Mouse (Mus musculus): Measurements from ENCODE around the gene Nos3. TPM values are rescaled to one million over a fixed set of nuclear protein-coding genes. Genes with fewer than 3 reads are reported as not detected.
A peak's percentile ranks its signal among the peaks of the same experiment; 100 is the strongest.

Gene Nos3
- total RNA-seq (2022) = 10 to 100 TPM; 21.4 to 26.9 (median 23.8) TPM

GRCm38 (mm10) chr5:24364508-24364907 lies at the start of gene Nos3:
Nos3 (plus strand) TSS chr5:24364810.
- DNase-seq (ENCODE audit: low spot score) = peak; percentile 79

- DNase-seq (ENCODE audit: low spot score) = no peak
Measured at GRCm38 (mm10) chr5:24319776-24320466, 44.7 kb upstream of the Nos3 start.

GRCm38 (mm10) chr5:24320467-24320813 lies 44.2 kb upstream of the Nos3 start:
- no peak for DNase-seq (ENCODE audit: low spot score)

- DNase-seq (ENCODE audit: low spot score) = no peak
Measured at GRCm38 (mm10) chr5:24320894-24321293, 43.7 kb upstream of the Nos3 start.

GRCm38 (mm10) chr5:24321711-24322682 lies 42.6 kb upstream of the Nos3 start:
- DNase-seq (ENCODE audit: low spot score) = no peak

GRCm38 (mm10) chr5:24325251-24325650 lies 39.4 kb upstream of the Nos3 start:
- DNase-seq (ENCODE audit: low spot score) = no peak

- no peak for DNase-seq (ENCODE audit: low spot score)
Measured at GRCm38 (mm10) chr5:24326166-24326841, 38.3 kb upstream of the Nos3 start.

- no peak for DNase-seq (ENCODE audit: low spot score)
Measured at GRCm38 (mm10) chr5:24326842-24327417, 37.7 kb upstream of the Nos3 start.

- DNase-seq (ENCODE audit: low spot score) = no peak
Measured at GRCm38 (mm10) chr5:24328813-24329211, 35.8 kb upstream of the Nos3 start.

GRCm38 (mm10) chr5:24329212-24329964 lies 35.2 kb upstream of the Nos3 start:
- peak; percentile 53 for DNase-seq (ENCODE audit: low spot score)

- no peak for DNase-seq (ENCODE audit: low spot score)
Measured at GRCm38 (mm10) chr5:24329965-24330298, 34.7 kb upstream of the Nos3 start.

- no peak for DNase-seq (ENCODE audit: low spot score)
Measured at GRCm38 (mm10) chr5:24332401-24332800, 32.2 kb upstream of the Nos3 start.

GRCm38 (mm10) chr5:24334749-24335148 lies 29.9 kb upstream of the Nos3 start:
- DNase-seq (ENCODE audit: low spot score) = no peak

- DNase-seq (ENCODE audit: low spot score) = no peak
Measured at GRCm38 (mm10) chr5:24335888-24336511, 28.6 kb upstream of the Nos3 start.

- DNase-seq (ENCODE audit: low spot score) = peak; percentile 55
Measured at GRCm38 (mm10) chr5:24337366-24337765, 27.2 kb upstream of the Nos3 start.

GRCm38 (mm10) chr5:24337821-24338220 lies 26.8 kb upstream of the Nos3 start:
- no peak for DNase-seq (ENCODE audit: low spot score)

GRCm38 (mm10) chr5:24342205-24342963 lies 22.2 kb upstream of the Nos3 start:
- DNase-seq (ENCODE audit: low spot score) = no peak

- DNase-seq (ENCODE audit: low spot score) = no peak
Measured at GRCm38 (mm10) chr5:24342966-24343365, 21.6 kb upstream of the Nos3 start.

GRCm38 (mm10) chr5:24343379-24343778 lies 21.2 kb upstream of the Nos3 start:
- no peak for DNase-seq (ENCODE audit: low spot score)

- no peak for DNase-seq (ENCODE audit: low spot score)
Measured at GRCm38 (mm10) chr5:24343977-24344436, 20.6 kb upstream of the Nos3 start.
